Mouse (Mus musculus) kidney, embryonic 15.5 days (tissue): ENCODE measurements around the gene Cep63. TPM values are rescaled to one million over a fixed set of nuclear protein-coding genes. Genes with fewer than 3 reads are reported as not detected.

Experiments
- ATAC-seq: fragments of 200-750 bp; cut with Nextera tagmentation; replicated peaks from 2 replicates; pipeline ENCODE4 v1.8.0; 2017; ENCODE audit warnings: moderate TSS enrichment; ENCODE audit not compliant: low FRiP score
- H3K27ac ChIP-seq: fragments of 300-500 bp; sonication (generic); 2 replicates; pipeline ENCODE4 v1.5.1; 2015; ENCODE audit warnings: mild to moderate bottlenecking, inconsistent platforms
- H3K27me3 ChIP-seq: fragments of 300-500 bp; sonication (generic); 2 replicates; pipeline ENCODE4 v1.6.1; 2015; ENCODE audit warnings: inconsistent platforms
- H3K36me3 ChIP-seq: fragments of 300-500 bp; sonication (generic); 2 replicates; pipeline ENCODE4 v1.6.1; 2015; ENCODE audit warnings: inconsistent platforms
- H3K4me1 ChIP-seq: fragments of 300-500 bp; sonication (generic); 2 replicates; pipeline ENCODE4 v1.6.1; 2015; ENCODE audit warnings: inconsistent platforms
- H3K4me2 ChIP-seq: fragments of 300-500 bp; sonication (generic); 2 replicates; pipeline ENCODE4 v1.6.1; 2015; ENCODE audit warnings: moderate library complexity, mild to moderate bottlenecking, inconsistent platforms
- H3K4me3 ChIP-seq: fragments of 300-500 bp; sonication (generic); replicated peaks from 2 replicates; pipeline ENCODE4 v1.5.1; 2015; ENCODE audit warnings: mild to moderate bottlenecking, inconsistent platforms
- H3K9ac ChIP-seq: fragments of 300-500 bp; sonication (generic); 2 replicates; pipeline ENCODE4 v1.6.1; 2015; ENCODE audit warnings: mild to moderate bottlenecking, inconsistent platforms
- H3K9me3 ChIP-seq: fragments of 300-500 bp; sonication (generic); replicated peaks from 2 replicates; pipeline ENCODE4 v1.6.1; 2016; ENCODE audit warnings: inconsistent platforms
- WGBS: fragments of 180-500 bp; shearing (Covaris S2); methylation state at CpG from one replicate; pipeline ENCODE4 v1.1.7; 2015; ENCODE audit warnings: mixed read lengths; 5-methylcytosine and 5-hydroxymethylcytosine counted together
- polyA plus RNA-seq: library from polyadenylated mRNA; unstranded; fragments of >200 nt; fragmentation: Nextera tagmentation; extraction: Ambion mirVana; gene quantifications from 2 replicates; pipeline ENCODE4 v1.2.1, GENCODE M21; 2015

Cep63 gene
- polyA plus RNA-seq, 1 experiment from 2014 or later = 61.7 TPM

- Histone ChIP-seq H3K9ac (no peak overlapping the region), H3K36me3 (peaks cover 36% of the 10 kb centered on the region), H3K27ac (no peak overlapping the region), H3K9me3 (no peaks in the 10 kb centered on the region), H3K4me1 (no peaks in the 10 kb centered on the region), H3K4me3 (no peak overlapping the region), H3K27me3 (no peaks in the 10 kb centered on the region), H3K4me2 (no peak overlapping the region)
- 76% methylated on average over 2 of the region's 2 CpGs for WGBS
- ATAC-seq = no peak
These were observed 24.7 kb downstream of the Cep63 start for GRCm38 (mm10) chr9:102601666-102602065.

- H3K27me3 ChIP-seq = no peaks in the 10 kb centered on the region
- WGBS = 74% methylated on average over 2 of the region's 2 CpGs
- no peak overlapping the region for H3K4me3 ChIP-seq
- no peaks in the 10 kb centered on the region for H3K4me1 ChIP-seq
- peaks cover 37% of the 10 kb centered on the region for H3K36me3 ChIP-seq
- no peak for ATAC-seq
- no peak overlapping the region for H3K27ac ChIP-seq
- H3K4me2 ChIP-seq = no peak overlapping the region
- no peaks in the 10 kb centered on the region for H3K9me3 ChIP-seq
- H3K9ac ChIP-seq = no peak overlapping the region
These were observed 25.1 kb downstream of the Cep63 start for GRCm38 (mm10) chr9:102601187-102601586.

GRCm38 (mm10) chr9:102595662-102596436, 30.5 kb downstream of the Cep63 start:
- peak overlapping the region; percentile 68 for H3K27ac ChIP-seq
- H3K9ac ChIP-seq = no peak overlapping the region
- WGBS = 73% methylated on average over 8 of the region's 8 CpGs
- no peaks in the 10 kb centered on the region for H3K9me3 ChIP-seq
- no peak for ATAC-seq
- no peak overlapping the region for H3K4me2 ChIP-seq
- no peak overlapping the region for H3K4me3 ChIP-seq
- peaks cover 46% of the 10 kb centered on the region for H3K36me3 ChIP-seq
- H3K27me3 ChIP-seq = no peaks in the 10 kb centered on the region
- H3K4me1 ChIP-seq = peaks cover 21% of the 10 kb centered on the region

GRCm38 (mm10) chr9:102594667-102595393, 31.5 kb downstream of the Cep63 start:
- Histone ChIP-seq H3K4me2 (no peak overlapping the region), H3K4me1 (peaks cover 21% of the 10 kb centered on the region), H3K4me3 (no peak overlapping the region), H3K27ac (peak overlapping the region; percentile 68), H3K9me3 (no peaks in the 10 kb centered on the region), H3K36me3 (peaks cover 42% of the 10 kb centered on the region), H3K9ac (no peak overlapping the region), H3K27me3 (no peaks in the 10 kb centered on the region)
- peak; percentile 83 for ATAC-seq
- WGBS = 48% methylated on average over 6 of the region's 6 CpGs

- no peak overlapping the region for H3K4me3 ChIP-seq
- no peak overlapping the region for H3K27ac ChIP-seq
- 0 out of 2 replicates have a peak, but pooled peaks cover 3% of the 10 kb centered on the region for H3K4me1 ChIP-seq
- no peaks in the 10 kb centered on the region for H3K27me3 ChIP-seq
- H3K4me2 ChIP-seq = no peak overlapping the region
- whole genome bisulfite sequencing = 80% methylated on average over 5 of the region's 5 CpGs
- ATAC-seq = no peak
- peaks cover 42% of the 10 kb centered on the region for H3K36me3 ChIP-seq
- H3K9me3 ChIP-seq = no peaks in the 10 kb centered on the region
- H3K9ac ChIP-seq = no peak overlapping the region
These were observed 39.0 kb downstream of the Cep63 start for GRCm38 (mm10) chr9:102587347-102587746.

- peaks cover 30% of the 10 kb centered on the region for H3K36me3 ChIP-seq
- WGBS = 84% methylated on average over 12 of the region's 12 CpGs
- H3K4me1 ChIP-seq = 0 out of 2 replicates have a peak, but pooled peaks cover 5% of the 10 kb centered on the region
- H3K27ac ChIP-seq = no peak overlapping the region
- H3K9ac ChIP-seq = no peak overlapping the region
- H3K4me2 ChIP-seq = no peak overlapping the region
- no peaks in the 10 kb centered on the region for H3K27me3 ChIP-seq
- H3K9me3 ChIP-seq = no peaks in the 10 kb centered on the region
- H3K4me3 ChIP-seq = no peak overlapping the region
- ATAC-seq = no peak
These were observed 44.3 kb downstream of the Cep63 start for GRCm38 (mm10) chr9:102581921-102582469.

- peak overlapping the region; percentile 56 for H3K27ac ChIP-seq
These were observed 48.9 kb downstream of the Cep63 start for GRCm38 (mm10) chr9:102577480-102577879.

GRCm38 (mm10) chr9:102572888-102573287, 53.4 kb downstream of the Cep63 start:
- no peak overlapping the region for H3K9ac ChIP-seq
- WGBS = 82% methylated on average over 5 of the region's 5 CpGs
- H3K27ac ChIP-seq = no peak overlapping the region
- H3K4me1 ChIP-seq = peaks cover 12% of the 10 kb centered on the region; the same call in 1 of the 2 replicates
- no peak overlapping the region for H3K4me2 ChIP-seq
- no peak for ATAC-seq
- no peaks in the 10 kb centered on the region for H3K9me3 ChIP-seq
- no peak overlapping the region for H3K4me3 ChIP-seq
- no peaks in the 10 kb centered on the region for H3K27me3 ChIP-seq
- H3K36me3 ChIP-seq = no peaks in the 10 kb centered on the region

More at GRCm38 (mm10) chr9:102577480-102577879, 48.9 kb downstream of the Cep63 start:
- H3K4me1 ChIP-seq = peaks cover 12% of the 10 kb centered on the region; the same call in 1 of the 2 replicates
- no peaks in the 10 kb centered on the region for H3K9me3 ChIP-seq
- 38% methylated on average over 5 of the region's 5 CpGs for WGBS
- H3K4me3 ChIP-seq = no peak overlapping the region
- ATAC-seq = no peak
- no peak overlapping the region for H3K9ac ChIP-seq
- H3K27me3 ChIP-seq = no peaks in the 10 kb centered on the region
- no peak overlapping the region for H3K4me2 ChIP-seq
- H3K36me3 ChIP-seq = no peaks in the 10 kb centered on the region

- peaks cover 14% of the 10 kb centered on the region; the same call in 1 of the 2 replicates for H3K4me1 ChIP-seq
- no peak overlapping the region for H3K9ac ChIP-seq
- H3K36me3 ChIP-seq = no peaks in the 10 kb centered on the region
- no peak overlapping the region for H3K4me3 ChIP-seq
- no peaks in the 10 kb centered on the region for H3K9me3 ChIP-seq
- no peak overlapping the region for H3K27ac ChIP-seq
- H3K27me3 ChIP-seq = no peaks in the 10 kb centered on the region
- no peak overlapping the region for H3K4me2 ChIP-seq
- 87% methylated on average over 3 of the region's 3 CpGs for WGBS
- ATAC-seq = no peak
These were observed 67.9 kb downstream of the Cep63 start for GRCm38 (mm10) chr9:102558463-102558862.

- Histone ChIP-seq H3K9me3 (no peaks in the 10 kb centered on the region), H3K4me1 (peaks cover 23% of the 10 kb centered on the region; the same call in 1 of the 2 replicates), H3K9ac (no peak overlapping the region), H3K36me3 (no peaks in the 10 kb centered on the region), H3K4me3 (no peak overlapping the region), H3K27me3 (no peaks in the 10 kb centered on the region), H3K27ac (no peak overlapping the region), H3K4me2 (no peak overlapping the region)
- no peak for ATAC-seq
- WGBS = 72% methylated on average over 3 of the region's 3 CpGs
These were observed 72.6 kb downstream of the Cep63 start for GRCm38 (mm10) chr9:102553781-102554180.

GRCm38 (mm10) chr9:102551771-102552170, 74.6 kb downstream of the Cep63 start:
- no peak overlapping the region for H3K27ac ChIP-seq
- WGBS = 51% methylated on average over 10 of the region's 10 CpGs
- peaks cover 23% of the 10 kb centered on the region; the same call in 1 of the 2 replicates for H3K4me1 ChIP-seq
- H3K9ac ChIP-seq = no peak overlapping the region
- no peak overlapping the region for H3K4me3 ChIP-seq
- ATAC-seq = no peak
- no peaks in the 10 kb centered on the region for H3K9me3 ChIP-seq
- no peak overlapping the region for H3K4me2 ChIP-seq
- H3K36me3 ChIP-seq = no peaks in the 10 kb centered on the region
- peaks cover 14% of the 10 kb centered on the region for H3K27me3 ChIP-seq

GRCm38 (mm10) chr9:102549211-102549610, 77.1 kb downstream of the Cep63 start:
- Histone ChIP-seq H3K27ac (no peak overlapping the region), H3K9ac (no peak overlapping the region), H3K27me3 (peaks cover 33% of the 10 kb centered on the region), H3K36me3 (no peaks in the 10 kb centered on the region), H3K4me3 (no peak overlapping the region), H3K9me3 (no peaks in the 10 kb centered on the region), H3K4me1 (peaks cover 31% of the 10 kb centered on the region), H3K4me2 (no peak overlapping the region)
- ATAC-seq = no peak
- WGBS = 71% methylated on average over 8 of the region's 8 CpGs
